Mouse (Mus musculus): ENCODE data around the gene Zfhx2.

DNA sequence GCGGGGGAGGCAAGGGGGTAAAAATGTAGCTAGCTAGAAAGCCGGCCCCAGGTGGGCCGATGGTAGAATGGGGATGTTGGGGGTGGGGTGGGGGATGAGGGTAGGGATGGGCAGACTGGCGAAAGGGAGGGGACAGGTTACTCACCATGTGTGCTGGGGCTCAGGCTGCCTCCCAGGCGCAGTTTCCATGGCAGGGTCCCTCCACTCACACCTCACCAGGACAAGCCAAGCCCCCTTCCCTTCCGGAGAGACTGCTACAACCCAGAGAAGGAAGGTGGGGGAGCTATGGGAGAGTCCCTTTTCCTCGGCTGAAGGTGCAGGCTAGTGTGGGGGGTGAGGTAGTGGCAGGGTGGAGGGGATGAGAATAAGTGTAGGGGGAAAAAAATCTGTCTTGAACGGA is 23.7 kb upstream of the Zfhx2 start:
- TF ChIP-seq CTCF (IDR thresholded peaks at IDR 0.05; ENCODE audit: control insufficient read depth, insufficient read depth, insufficient replicate concordance, low read depth, low read length) = no peak
- no peak for TF ChIP-seq POLR2A (IDR thresholded peaks at IDR 0.05; ENCODE audit: control insufficient read depth, low read depth, low read length)
